Mouse (Mus musculus): Measurements from ENCODE around the gene Susd1.

DNA sequence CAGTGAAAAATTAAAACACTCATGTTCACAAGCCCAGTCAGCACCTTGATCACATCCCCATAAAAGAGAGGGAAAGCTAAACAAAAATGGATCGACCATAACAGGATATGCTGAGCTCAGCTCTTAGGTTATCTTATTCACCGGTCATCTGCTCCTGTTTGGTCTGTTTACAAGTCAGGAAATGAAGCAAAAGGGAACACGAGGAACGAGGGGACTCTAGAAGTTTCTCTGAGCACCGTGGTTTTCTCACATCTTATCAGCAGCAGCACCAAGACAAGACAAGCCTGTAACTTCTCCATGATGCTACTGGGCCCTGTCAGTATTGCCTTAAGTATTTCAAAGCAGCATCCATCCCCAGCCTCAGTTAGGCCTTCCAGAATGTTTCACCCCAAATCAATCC, 157.6 kb downstream of the Susd1 start:
- TF ChIP-seq POLR2A (IDR thresholded peaks at IDR 0.05; ENCODE audit: control insufficient read depth in 1 of 2, insufficient read depth in 1 of 2, low read depth in 1 of 2, low read length in 2 of 2, poor library complexity in 1 of 2), result no peak
- peak; percentile 80 for TF ChIP-seq GATA1 (IDR thresholded peaks at IDR 0.05; ENCODE audit: low read depth, low read length)
- no peak for TF ChIP-seq MAZ (IDR thresholded peaks at IDR 0.05; ENCODE audit: low read depth, low read length)
- no peak for TF ChIP-seq CTCF (IDR thresholded peaks at IDR 0.05 in 2 of 3, conservative IDR thresholded peaks at IDR 0.05 in 1 of 3; ENCODE audit: control insufficient read depth in 1 of 3, insufficient read depth in 1 of 3, low read depth in 2 of 3, low read length in 3 of 3, poor library complexity in 1 of 3, severe bottlenecking in 1 of 3)
- TF ChIP-seq POLR2AphosphoS2 (IDR thresholded peaks at IDR 0.05; ENCODE audit: low read length), result no peak
- TF ChIP-seq CHD2 (IDR thresholded peaks at IDR 0.05; ENCODE audit: low read length), result no peak
- TF ChIP-seq USF2 (IDR thresholded peaks at IDR 0.05; ENCODE audit: borderline replicate concordance in 1 of 2, insufficient read depth in 1 of 2, low read depth in 1 of 2, low read length in 2 of 2), result no peak

Measured in MEL (cell line).